Mouse (Mus musculus): ENCODE results near the gene Syne2. TPM values are rescaled to one million over a fixed set of nuclear protein-coding genes. Genes with fewer than 3 reads are reported as not detected.
A peak's percentile ranks its signal among the peaks of the same experiment; 100 is the strongest.

Gene Syne2
- polyA plus RNA-seq, 1 experiment, result 82.0 TPM

GRCm38 (mm10) chr12:75881554-75881953 lies 63.6 kb downstream of the Syne2 start:
- H3K4me3 ChIP-seq (replicated peaks; ENCODE audit: extremely low read depth, low read depth, low read length), result no peak overlapping the region
- no peaks in the 10 kb centered on the region for H3K4me1 ChIP-seq (ENCODE audit: control insufficient read depth, insufficient read depth, low read length)
- TF ChIP-seq POLR2A (IDR thresholded peaks at IDR 0.05; ENCODE audit: borderline replicate concordance, extremely low read depth, low read depth, low read length) (no peak), CTCF (IDR thresholded peaks at IDR 0.05; ENCODE audit: insufficient read depth, low read length) (no peak)
- WGBS, result 46% methylated on average over 4 of the region's 4 CpGs
- no peak for DNase-seq

GRCm38 (mm10) chr12:75886161-75886560 lies 68.2 kb downstream of the Syne2 start:
- no peak for TF ChIP-seq CTCF (IDR thresholded peaks at IDR 0.05; ENCODE audit: insufficient read depth, low read length)
- no peak for TF ChIP-seq POLR2A (IDR thresholded peaks at IDR 0.05; ENCODE audit: borderline replicate concordance, extremely low read depth, low read depth, low read length)
- H3K4me3 ChIP-seq (replicated peaks; ENCODE audit: extremely low read depth, low read depth, low read length), result no peak overlapping the region
- 77% methylated on average over 7 of the region's 7 CpGs for WGBS
- DNase-seq, result no peak
- H3K4me1 ChIP-seq (ENCODE audit: control insufficient read depth, insufficient read depth, low read length), result no peaks in the 10 kb centered on the region

GRCm38 (mm10) chr12:75886946-75887345 lies 69.0 kb downstream of the Syne2 start:
- no peak for DNase-seq
- no peak for TF ChIP-seq CTCF (IDR thresholded peaks at IDR 0.05; ENCODE audit: insufficient read depth, low read length)
- TF ChIP-seq POLR2A (IDR thresholded peaks at IDR 0.05; ENCODE audit: borderline replicate concordance, extremely low read depth, low read depth, low read length), result no peak
- H3K4me1 ChIP-seq (ENCODE audit: control insufficient read depth, insufficient read depth, low read length), result no peaks in the 10 kb centered on the region
- no peak overlapping the region for H3K4me3 ChIP-seq (replicated peaks; ENCODE audit: extremely low read depth, low read depth, low read length)
- 92% methylated on average over 2 of the region's 2 CpGs for WGBS

GRCm38 (mm10) chr12:75888721-75889120 lies 70.8 kb downstream of the Syne2 start:
- no peak for TF ChIP-seq CTCF (IDR thresholded peaks at IDR 0.05; ENCODE audit: insufficient read depth, low read length)
- no peak for TF ChIP-seq POLR2A (IDR thresholded peaks at IDR 0.05; ENCODE audit: borderline replicate concordance, extremely low read depth, low read depth, low read length)
- Histone ChIP-seq H3K4me3 (replicated peaks; ENCODE audit: extremely low read depth, low read depth, low read length) (no peak overlapping the region), H3K4me1 (ENCODE audit: control insufficient read depth, insufficient read depth, low read length) (no peaks in the 10 kb centered on the region)
- 94% methylated on average over 12 of the region's 12 CpGs for WGBS
- DNase-seq, result no peak

GRCm38 (mm10) chr12:75891206-75891605 lies 73.3 kb downstream of the Syne2 start:
- 95% methylated on average over 5 of the region's 5 CpGs for WGBS
- Histone ChIP-seq H3K4me1 (ENCODE audit: control insufficient read depth, insufficient read depth, low read length) (no peaks in the 10 kb centered on the region), H3K4me3 (replicated peaks; ENCODE audit: extremely low read depth, low read depth, low read length) (no peak overlapping the region)
- DNase-seq, result no peak
- TF ChIP-seq CTCF (IDR thresholded peaks at IDR 0.05; ENCODE audit: insufficient read depth, low read length) (no peak), POLR2A (IDR thresholded peaks at IDR 0.05; ENCODE audit: borderline replicate concordance, extremely low read depth, low read depth, low read length) (no peak)

GRCm38 (mm10) chr12:75893392-75893791 lies 75.5 kb downstream of the Syne2 start:
- whole genome bisulfite sequencing, result 68% methylated on average over 5 of the region's 5 CpGs

GRCm38 (mm10) chr12:75894316-75894997 lies 76.5 kb downstream of the Syne2 start:
- H3K4me3 ChIP-seq (replicated peaks; ENCODE audit: extremely low read depth, low read depth, low read length), result no peak overlapping the region

More at GRCm38 (mm10) chr12:75893392-75893791, 75.5 kb downstream of the Syne2 start:
- no peak for DNase-seq
- Histone ChIP-seq H3K4me3 (replicated peaks; ENCODE audit: extremely low read depth, low read depth, low read length) (no peak overlapping the region), H3K4me1 (ENCODE audit: control insufficient read depth, insufficient read depth, low read length) (no peaks in the 10 kb centered on the region)
- TF ChIP-seq CTCF (IDR thresholded peaks at IDR 0.05; ENCODE audit: insufficient read depth, low read length) (no peak), POLR2A (IDR thresholded peaks at IDR 0.05; ENCODE audit: borderline replicate concordance, extremely low read depth, low read depth, low read length) (no peak)

GRCm38 (mm10) chr12:75894998-75895331 lies 77.0 kb downstream of the Syne2 start:
- Histone ChIP-seq H3K4me3 (replicated peaks; ENCODE audit: extremely low read depth, low read depth, low read length) (no peak overlapping the region), H3K4me1 (ENCODE audit: control insufficient read depth, insufficient read depth, low read length) (no peaks in the 10 kb centered on the region)
- WGBS, result 83% methylated on average over 7 of the region's 7 CpGs
- DNase-seq, result no peak
- TF ChIP-seq POLR2A (IDR thresholded peaks at IDR 0.05; ENCODE audit: borderline replicate concordance, extremely low read depth, low read depth, low read length) (no peak), CTCF (IDR thresholded peaks at IDR 0.05; ENCODE audit: insufficient read depth, low read length) (no peak)

More at GRCm38 (mm10) chr12:75894316-75894997, 76.5 kb downstream of the Syne2 start:
- no peaks in the 10 kb centered on the region for H3K4me1 ChIP-seq (ENCODE audit: control insufficient read depth, insufficient read depth, low read length)
- no peak for DNase-seq
- TF ChIP-seq CTCF (IDR thresholded peaks at IDR 0.05; ENCODE audit: insufficient read depth, low read length), result peak; percentile 33; the same call in 1 of the 2 replicates
- TF ChIP-seq POLR2A (IDR thresholded peaks at IDR 0.05; ENCODE audit: borderline replicate concordance, extremely low read depth, low read depth, low read length), result no peak
- 81% methylated on average over 9 of the region's 9 CpGs for WGBS

GRCm38 (mm10) chr12:75897793-75898192 lies 79.9 kb downstream of the Syne2 start:
- no peak for DNase-seq
- WGBS, result 79% methylated on average over 7 of the region's 7 CpGs
- no peak overlapping the region for H3K4me3 ChIP-seq (replicated peaks; ENCODE audit: extremely low read depth, low read depth, low read length)
- H3K4me1 ChIP-seq (ENCODE audit: control insufficient read depth, insufficient read depth, low read length), result no peaks in the 10 kb centered on the region
- no peak for TF ChIP-seq POLR2A (IDR thresholded peaks at IDR 0.05; ENCODE audit: borderline replicate concordance, extremely low read depth, low read depth, low read length)
- no peak for TF ChIP-seq CTCF (IDR thresholded peaks at IDR 0.05; ENCODE audit: insufficient read depth, low read length)

GRCm38 (mm10) chr12:75901721-75902120 lies 83.8 kb downstream of the Syne2 start:
- H3K4me1 ChIP-seq (ENCODE audit: control insufficient read depth, insufficient read depth, low read length), result no peaks in the 10 kb centered on the region
- no peak for DNase-seq
- no peak overlapping the region for H3K4me3 ChIP-seq (replicated peaks; ENCODE audit: extremely low read depth, low read depth, low read length)
- over 99% methylated on average over 9 of the region's 9 CpGs for WGBS
- TF ChIP-seq CTCF (IDR thresholded peaks at IDR 0.05; ENCODE audit: insufficient read depth, low read length) (0 out of 2 replicates have a peak, but pooled peaks have one; percentile 3), POLR2A (IDR thresholded peaks at IDR 0.05; ENCODE audit: borderline replicate concordance, extremely low read depth, low read depth, low read length) (no peak)
